Mouse (Mus musculus) cerebellum, adult 2 months (tissue): ENCODE results near the gene Fyb2. TPM values are rescaled to one million over a fixed set of nuclear protein-coding genes. Genes with fewer than 3 reads are reported as not detected.

Source experiments
- DNase-seq, 2 experiments: peaks; one replicate each; pipeline ENCODE4 v3.0.0; 2021
- H3K27ac ChIP-seq: fragments of 200-500 bp; 2 replicates; pipeline ENCODE4 v1.5.1; 2012; ENCODE audit warnings: low read length, control low read depth, inconsistent platforms; ENCODE audit not compliant: insufficient read depth
- H3K27me3 ChIP-seq: fragments of 200-500 bp; 2 replicates; pipeline ENCODE4 v1.6.1; 2012; ENCODE audit warnings: inconsistent platforms, mild to moderate bottlenecking, low read length, moderate library complexity; ENCODE audit not compliant: control insufficient read depth, insufficient read depth
- H3K4me1 ChIP-seq: fragments of 200-500 bp; 2 replicates; pipeline ENCODE4 v1.6.1; 2011; ENCODE audit warnings: low read length; ENCODE audit not compliant: control insufficient read depth, insufficient read depth
- H3K4me3 ChIP-seq: fragments of 200-500 bp; replicated peaks from 2 replicates; pipeline ENCODE3; 2011; ENCODE audit warnings: mild to moderate bottlenecking, low read depth, low read length, control low read depth; ENCODE audit not compliant: insufficient read depth
- CTCF ChIP-seq: fragments of 200-500 bp; IDR thresholded peaks from 2 replicates; pipeline ENCODE4 v1.5.1; 2011; ENCODE audit warnings: low read depth, mild to moderate bottlenecking, control low read depth, low read length, moderate library complexity, borderline replicate concordance; ENCODE audit not compliant: insufficient read depth
- POLR2A ChIP-seq: fragments of 200-500 bp; IDR thresholded peaks from 2 replicates; pipeline ENCODE4 v1.6.1; 2011; ENCODE audit warnings: low read length, control low read depth, borderline replicate concordance; ENCODE audit not compliant: insufficient read depth
- WGBS: fragments of 180-500 bp; shearing (Covaris S2); methylation state at CpG from one replicate; pipeline ENCODE4 v1.1.7; 2018; 5-methylcytosine and 5-hydroxymethylcytosine counted together
- polyA plus RNA-seq: library from polyadenylated mRNA; depleted of rRNA; stranded (reverse); fragments of >200 nt; gene quantifications from 2 replicates; pipeline ENCODE4 v1.2.3, GENCODE M21; 2012; rRNA removed

The Fyb2 gene
- polyA plus RNA-seq = 0.10 and 0.16 TPM in 2 replicates

DNA sequence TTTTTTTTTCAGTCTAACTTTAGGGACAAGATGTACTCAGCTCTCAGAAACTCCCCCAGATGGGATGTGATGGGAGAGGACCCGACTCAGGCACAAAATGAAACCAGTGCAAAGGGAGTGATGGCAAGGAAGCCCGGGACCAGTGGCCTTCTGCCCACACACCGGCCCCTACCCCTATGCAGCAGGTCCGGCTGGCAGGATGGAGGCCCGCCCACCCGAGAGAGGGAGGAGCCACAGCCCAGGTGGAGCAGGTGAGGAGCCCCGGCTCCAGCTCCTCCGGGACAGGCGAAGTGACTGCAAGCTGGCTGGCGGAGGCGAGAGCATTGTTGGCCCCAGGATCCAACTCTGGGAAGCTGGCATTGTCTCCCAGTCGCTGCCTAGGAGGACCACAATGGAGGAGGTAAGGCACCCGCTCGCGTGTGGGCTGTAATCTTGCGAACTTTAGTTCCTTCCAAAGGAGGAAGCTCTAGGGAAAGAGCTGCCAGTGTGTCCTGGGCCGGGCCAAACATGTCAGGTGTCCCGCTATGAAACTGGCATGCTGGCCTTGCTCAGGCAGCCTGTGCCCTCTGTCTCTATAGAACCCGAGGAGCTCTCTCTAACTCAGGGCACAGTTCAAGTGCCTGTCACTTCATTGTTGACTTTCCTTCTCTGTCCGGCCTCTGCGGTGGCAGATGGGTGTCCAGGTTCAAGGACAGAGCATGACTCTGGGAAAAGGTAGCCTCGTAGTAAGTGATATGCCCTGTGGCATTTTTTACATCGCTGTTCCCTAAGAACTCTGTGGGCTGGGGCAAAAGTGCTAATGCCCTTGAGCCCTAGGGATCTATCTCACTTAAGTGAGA lies at the start of gene Fyb2:
Fyb2 (plus strand) TSS at position 166 of the 839 bp plus-strand sequence.
- no peaks in the 10 kb centered on the region for H3K4me1 ChIP-seq
- 19% methylated on average over 23 of the region's 23 CpGs for WGBS
- no peak within 1 kb of the TSS for H3K27ac ChIP-seq
- no peaks in the 10 kb centered on the region for H3K27me3 ChIP-seq
- peak within 1 kb of the TSS; percentile 14 for H3K4me3 ChIP-seq
- no peak for TF ChIP-seq POLR2A
- TF ChIP-seq CTCF = no peak
- DNase-seq = peak; percentile 34 to 42

DNA sequence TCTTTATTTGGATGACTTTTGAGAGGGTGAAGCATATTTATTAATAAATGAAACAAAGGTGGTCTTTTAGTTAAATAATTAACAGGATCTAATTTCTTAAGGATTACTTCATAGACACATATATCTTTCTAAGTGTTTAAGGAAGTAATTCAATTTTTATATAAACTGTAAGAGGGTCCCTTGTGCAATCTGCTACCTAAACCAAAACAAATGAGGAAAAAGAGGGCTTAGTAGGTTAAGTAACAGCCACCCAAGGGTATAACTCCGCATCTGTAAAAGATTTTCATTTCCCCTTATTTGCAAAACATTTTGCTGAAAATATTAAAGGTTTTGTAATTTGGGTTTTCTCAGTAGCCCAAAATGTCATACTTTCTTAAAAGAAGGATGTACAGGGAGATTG lies 48.9 kb upstream of the Fyb2 start:
- Histone ChIP-seq H3K27me3 (no peaks in the 10 kb centered on the region), H3K4me3 (no peak overlapping the region), H3K4me1 (no peaks in the 10 kb centered on the region), H3K27ac (no peak overlapping the region)
- DNase-seq = no peak
- TF ChIP-seq POLR2A (no peak), CTCF (no peak)
- 98% methylated on average over 1 of the region's 1 CpGs for WGBS

DNA sequence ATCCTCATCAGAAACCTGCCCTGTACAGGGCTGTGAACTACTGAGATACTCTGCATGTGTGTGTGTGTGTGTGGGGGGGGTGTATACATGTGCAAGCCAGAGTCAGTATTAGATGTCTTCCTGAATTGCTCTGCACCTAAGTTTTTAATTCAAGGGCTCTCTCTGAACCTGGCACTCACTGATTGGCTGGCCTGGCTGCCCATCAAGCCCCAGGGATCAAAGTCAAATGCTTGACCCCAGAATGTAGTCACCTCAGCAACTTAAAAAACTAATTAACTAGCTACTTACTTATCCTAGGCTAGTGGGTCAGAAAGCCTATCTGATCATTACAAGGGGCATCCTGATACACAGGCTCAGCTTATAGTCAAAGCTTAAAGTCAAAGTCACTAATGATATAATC lies 43.7 kb upstream of the Fyb2 start:
- H3K4me3 ChIP-seq = no peak overlapping the region
- TF ChIP-seq POLR2A (no peak), CTCF (no peak)
- H3K27me3 ChIP-seq = no peaks in the 10 kb centered on the region
- DNase-seq = no peak
- H3K27ac ChIP-seq = no peak overlapping the region
- no peaks in the 10 kb centered on the region for H3K4me1 ChIP-seq

DNA sequence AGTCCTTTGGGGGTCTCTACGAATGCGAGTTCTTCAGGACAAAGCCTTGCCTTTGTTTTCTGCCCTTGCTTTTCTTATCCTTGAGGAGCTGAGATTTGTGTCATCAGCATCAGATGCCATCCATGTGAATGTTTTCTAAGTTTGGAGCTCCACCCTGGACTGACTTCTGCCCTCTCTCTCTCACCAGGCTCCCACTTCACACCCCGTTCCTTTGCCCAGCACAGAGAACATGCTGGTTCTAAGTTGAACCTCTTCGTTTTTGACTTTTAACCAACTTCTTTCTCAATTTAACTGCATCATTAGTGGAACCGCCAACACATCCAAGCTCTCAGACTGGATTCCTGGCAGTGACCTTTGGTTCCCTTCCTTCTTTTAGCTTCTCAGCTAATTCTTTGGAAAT lies 43.1 kb upstream of the Fyb2 start:
- WGBS = 92% methylated on average over 5 of the region's 5 CpGs
- no peaks in the 10 kb centered on the region for H3K4me1 ChIP-seq
- H3K27ac ChIP-seq = no peak overlapping the region
- DNase-seq = no peak
- TF ChIP-seq CTCF (no peak), POLR2A (no peak)
- no peak overlapping the region for H3K4me3 ChIP-seq
- H3K27me3 ChIP-seq = no peaks in the 10 kb centered on the region

DNA sequence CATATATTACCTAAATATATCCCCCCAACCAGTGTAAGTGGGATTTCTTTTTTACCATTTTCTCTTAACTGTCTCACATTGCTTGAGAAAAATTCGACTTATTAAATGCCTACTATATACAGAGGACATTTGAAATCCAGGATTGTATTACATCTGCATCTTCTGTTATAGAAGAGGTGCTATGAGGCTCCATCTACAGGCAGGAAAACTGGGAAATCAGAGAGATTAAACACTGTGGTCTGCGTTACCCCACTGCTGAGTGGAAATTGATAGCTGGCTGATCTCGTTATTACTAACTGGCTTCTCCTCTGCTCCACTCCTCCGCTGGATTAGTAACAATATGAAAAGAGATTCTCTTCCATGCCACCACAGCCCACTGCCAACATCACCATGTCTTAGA lies 37.4 kb upstream of the Fyb2 start:
- no peak for DNase-seq
- 81% methylated on average over 4 of the region's 4 CpGs for WGBS
- Histone ChIP-seq H3K4me1 (no peaks in the 10 kb centered on the region), H3K27me3 (no peaks in the 10 kb centered on the region), H3K27ac (no peak overlapping the region), H3K4me3 (no peak overlapping the region)
- TF ChIP-seq CTCF = no peak
- no peak for TF ChIP-seq POLR2A

DNA sequence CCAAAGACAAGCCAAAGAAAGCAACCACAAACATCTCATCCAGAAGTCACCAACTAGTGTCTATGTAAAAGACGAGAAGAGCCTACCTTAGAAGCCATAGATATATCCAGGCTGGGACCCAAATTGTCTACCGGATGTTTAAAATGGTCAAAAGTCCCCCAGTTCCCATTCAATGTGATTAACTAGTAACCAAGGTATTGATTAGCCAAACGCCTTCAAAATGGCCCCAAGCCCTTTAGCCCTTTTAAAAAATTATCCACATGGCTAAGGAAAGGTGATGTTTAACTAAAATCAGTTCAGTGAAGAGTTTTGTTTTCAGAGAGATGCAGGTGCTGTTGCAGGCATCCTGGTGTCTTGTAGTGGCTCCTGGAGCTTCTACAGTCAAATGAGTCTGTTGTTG lies 36.9 kb upstream of the Fyb2 start, which contains the start of gene C8a:
C8a (minus strand) TSS at position 76 of the 400 bp plus-strand sequence.
- no peak for DNase-seq
- H3K4me1 ChIP-seq = no peaks in the 10 kb centered on the region
- 87% methylated on average over 3 of the region's 3 CpGs for WGBS
- H3K27ac ChIP-seq = no peak within 1 kb of the TSS
- TF ChIP-seq POLR2A = no peak
- no peaks in the 10 kb centered on the region for H3K27me3 ChIP-seq
- no peak within 1 kb of the TSS for H3K4me3 ChIP-seq

DNA sequence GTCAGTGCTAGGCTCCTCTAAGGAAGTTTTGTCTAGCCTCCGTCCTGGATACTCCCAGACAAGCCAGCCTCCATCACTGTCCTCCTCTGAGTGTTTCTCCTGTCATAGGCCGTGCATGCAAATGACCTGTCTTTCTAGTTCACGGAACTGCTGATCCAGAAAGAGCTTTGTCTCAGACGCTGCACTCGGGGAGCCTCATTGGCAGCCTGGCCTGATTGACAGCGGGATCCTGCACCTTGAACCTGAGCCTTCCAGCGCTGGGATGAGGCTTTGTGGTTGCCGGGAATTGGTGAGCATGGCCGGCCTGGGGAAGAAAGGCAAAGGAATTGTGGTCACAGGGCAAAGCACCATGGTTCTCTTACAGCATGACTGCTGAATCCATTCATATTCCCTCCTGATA lies 25.8 kb upstream of the Fyb2 start:
- no peaks in the 10 kb centered on the region; the same call in 1 of the 2 replicates for H3K27me3 ChIP-seq
- peaks cover 6% of the 10 kb centered on the region for H3K4me1 ChIP-seq
- DNase-seq = no peak
- H3K27ac ChIP-seq = no peak overlapping the region
- no peak for TF ChIP-seq CTCF
- TF ChIP-seq POLR2A = no peak
- H3K4me3 ChIP-seq = no peak overlapping the region
- WGBS = 62% methylated on average over 9 of the region's 9 CpGs

DNA sequence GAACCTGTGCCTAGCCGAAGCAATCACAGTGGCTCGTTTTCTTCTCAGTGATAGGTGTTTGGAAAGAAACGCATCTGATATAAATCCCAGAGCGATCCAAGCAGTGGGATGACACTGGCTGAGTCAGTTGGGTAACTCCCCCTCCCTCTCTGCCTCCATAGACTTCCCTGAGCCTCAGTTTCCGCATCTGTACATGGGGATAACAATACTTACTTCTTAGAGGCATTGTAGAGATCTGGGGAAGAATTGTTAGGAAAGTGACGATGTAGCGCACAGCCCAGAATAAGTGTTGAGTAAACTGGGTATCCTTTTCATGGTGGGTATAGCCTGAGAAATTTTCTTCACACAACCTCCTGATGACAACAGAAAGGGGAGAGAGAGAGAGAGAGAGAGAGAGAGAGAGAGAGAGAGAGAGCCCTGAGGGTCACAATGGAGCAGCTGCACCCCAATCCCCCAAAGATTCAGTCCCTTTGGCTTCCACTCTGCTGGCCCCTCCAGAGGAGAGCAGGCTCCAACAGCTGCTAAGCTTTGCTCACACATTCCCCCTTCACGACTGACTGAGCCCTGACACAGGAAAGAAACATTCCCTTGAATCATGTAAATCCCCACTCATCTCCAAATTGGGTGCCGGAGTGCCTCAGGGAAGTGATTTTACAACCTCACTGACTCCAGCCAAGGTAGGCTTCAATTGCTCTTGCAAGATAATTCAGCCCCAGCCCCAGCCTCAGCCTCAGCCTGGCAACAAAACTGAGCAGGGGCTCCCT lies 24.6 kb upstream of the Fyb2 start:
- Histone ChIP-seq H3K4me1 (peaks cover 9% of the 10 kb centered on the region), H3K4me3 (no peak overlapping the region), H3K27ac (no peak overlapping the region), H3K27me3 (no peaks in the 10 kb centered on the region)
- WGBS = 82% methylated on average over 9 of the region's 9 CpGs
- DNase-seq = no peak
- no peak for TF ChIP-seq CTCF
- no peak for TF ChIP-seq POLR2A
